Mouse (Mus musculus) C2C12 (cell line): ENCODE measurements around the gene Slc29a1. TPM values are rescaled to one million over a fixed set of nuclear protein-coding genes. Genes with fewer than 3 reads are reported as not detected.

ENCODE experiments used
- H3K27me3 ChIP-seq: one replicate; pipeline ENCODE4 v1.6.1; 2011; ENCODE audit not compliant: control insufficient read depth, insufficient read depth, insufficient read length
- H3K36me3 ChIP-seq: one replicate; pipeline ENCODE4 v1.6.1; 2011; ENCODE audit not compliant: control insufficient read depth, insufficient read depth
- H3K4me3 ChIP-seq: one replicate; pipeline ENCODE4 v1.5.1; 2011; ENCODE audit warnings: mild to moderate bottlenecking, control low read depth; ENCODE audit not compliant: poor library complexity, insufficient read depth, severe bottlenecking
- H3K79me2 ChIP-seq: one replicate; pipeline ENCODE4 v1.6.1; 2011; ENCODE audit not compliant: control insufficient read depth, insufficient read depth
- H3K79me3 ChIP-seq: one replicate; pipeline ENCODE4 v1.6.1; 2011; ENCODE audit warnings: low read depth, control low read depth
- H3ac ChIP-seq: one replicate; pipeline ENCODE3; 2011; ENCODE audit warnings: low read depth; ENCODE audit not compliant: control insufficient read depth, insufficient read length
- CEBPB ChIP-seq: IDR thresholded peaks from one replicate; pipeline ENCODE4 v1.6.1; 2011; ENCODE audit warnings: low read depth, mild to moderate bottlenecking, control low read depth, moderate library complexity
- CTCF ChIP-seq: IDR thresholded peaks from one replicate; pipeline ENCODE4 v1.5.1; 2011; ENCODE audit not compliant: control insufficient read depth, insufficient read depth, insufficient read length
- FOSL1 ChIP-seq: IDR thresholded peaks from one replicate; pipeline ENCODE4 v1.8.0; 2011; ENCODE audit warnings: mild to moderate bottlenecking, low read length; ENCODE audit not compliant: poor library complexity, insufficient read depth, severe bottlenecking
- MAX ChIP-seq: IDR thresholded peaks from one replicate; pipeline ENCODE4 v1.6.1; 2011; ENCODE audit warnings: mild to moderate bottlenecking, control low read depth
- MYOD1 ChIP-seq: IDR thresholded peaks from one replicate; pipeline ENCODE4 v1.6.1; 2011; ENCODE audit warnings: low read depth; ENCODE audit not compliant: control insufficient read depth, insufficient read length
- MYOG ChIP-seq: IDR thresholded peaks from one replicate; pipeline ENCODE4 v1.6.1; 2011; ENCODE audit not compliant: control insufficient read depth, insufficient read length; ENCODE audit errors: extremely low read depth
- USF1 ChIP-seq: IDR thresholded peaks from one replicate; pipeline ENCODE4 v1.6.1; 2011; ENCODE audit warnings: low read depth, mild to moderate bottlenecking, control low read depth, moderate library complexity
- polyA plus RNA-seq: library from polyadenylated mRNA; unstranded; fragments of >200 nt; fragmentation: generic; extraction: Trizol; gene quantifications from one replicate; pipeline ENCODE4 v1.2.1, GENCODE M21; 2012; ENCODE audit warnings: missing spikeins

Gene Slc29a1
- polyA plus RNA-seq, 1 experiment, result 264 TPM

GRCm38 (mm10) chr17:45634033-45634432, 34.6 kb upstream of the Slc29a1 start:
- H3K4me3 ChIP-seq, result no peak overlapping the region
- H3K36me3 ChIP-seq, result no peaks in the 10 kb centered on the region
- H3K79me2 ChIP-seq, result no peaks in the 10 kb centered on the region
- TF ChIP-seq MYOG (no peak), MYOD1 (no peak), USF1 (no peak), FOSL1 (no peak), MAX (no peak), CTCF (no peak), CEBPB (no peak)
- no peak overlapping the region for H3ac ChIP-seq
- H3K79me3 ChIP-seq, result no peaks in the 10 kb centered on the region
- H3K27me3 ChIP-seq, result no peaks in the 10 kb centered on the region

- TF ChIP-seq USF1 (no peak), MYOD1 (no peak)
- H3K36me3 ChIP-seq, result no peaks in the 10 kb centered on the region
- no peaks in the 10 kb centered on the region for H3K79me2 ChIP-seq
- H3ac ChIP-seq, result no peak overlapping the region
- H3K4me3 ChIP-seq, result no peak overlapping the region
- no peaks in the 10 kb centered on the region for H3K79me3 ChIP-seq
- H3K27me3 ChIP-seq, result no peaks in the 10 kb centered on the region
Observed at GRCm38 (mm10) chr17:45631940-45632339, 32.5 kb upstream of the Slc29a1 start.

GRCm38 (mm10) chr17:45630992-45631391, 31.6 kb upstream of the Slc29a1 start:
- Histone ChIP-seq H3K4me3 (no peak overlapping the region), H3K36me3 (no peaks in the 10 kb centered on the region), H3K27me3 (no peaks in the 10 kb centered on the region), H3K79me2 (no peaks in the 10 kb centered on the region), H3ac (no peak overlapping the region), H3K79me3 (no peaks in the 10 kb centered on the region)
- no peak for TF ChIP-seq MAX
- TF ChIP-seq CTCF, result no peak
- no peak for TF ChIP-seq USF1
- no peak for TF ChIP-seq FOSL1
- TF ChIP-seq MYOG, result no peak
- no peak for TF ChIP-seq CEBPB
- no peak for TF ChIP-seq MYOD1

GRCm38 (mm10) chr17:45629861-45630694, 30.7 kb upstream of the Slc29a1 start:
- TF ChIP-seq MYOD1 (no peak), CEBPB (no peak), USF1 (no peak), MAX (no peak), CTCF (peak; percentile 36)
- no peaks in the 10 kb centered on the region for H3K79me3 ChIP-seq
- no peaks in the 10 kb centered on the region for H3K27me3 ChIP-seq
- H3K79me2 ChIP-seq, result no peaks in the 10 kb centered on the region
- no peaks in the 10 kb centered on the region for H3K36me3 ChIP-seq
- H3K4me3 ChIP-seq, result no peak overlapping the region
- peak overlapping the region; percentile 48 for H3ac ChIP-seq

- Histone ChIP-seq H3K79me2 (no peaks in the 10 kb centered on the region), H3ac (no peak overlapping the region), H3K27me3 (no peaks in the 10 kb centered on the region), H3K79me3 (no peaks in the 10 kb centered on the region), H3K36me3 (no peaks in the 10 kb centered on the region), H3K4me3 (no peak overlapping the region)
- TF ChIP-seq MYOD1 (no peak), MYOG (no peak), CEBPB (no peak)
Observed at GRCm38 (mm10) chr17:45628885-45629855, 29.8 kb upstream of the Slc29a1 start.
